Mouse (Mus musculus) testis, adult 2 months (tissue): Measurements from ENCODE around the gene Dscam. TPM values are rescaled to one million over a fixed set of nuclear protein-coding genes. Genes with fewer than 3 reads are reported as not detected.

Source experiments
- H3K27ac ChIP-seq: fragments of 200-500 bp; 2 replicates; pipeline ENCODE4 v1.5.1; 2012; ENCODE audit warnings: low read depth, low read length; ENCODE audit not compliant: control insufficient read depth, insufficient read depth
- H3K27me3 ChIP-seq: fragments of 200-500 bp; 2 replicates; pipeline ENCODE4 v1.6.1; 2012; ENCODE audit warnings: mild to moderate bottlenecking, low read length, moderate library complexity; ENCODE audit not compliant: control insufficient read depth, insufficient read depth
- H3K36me3 ChIP-seq: fragments of 200-500 bp; 2 replicates; pipeline ENCODE4 v1.6.1; 2012; ENCODE audit warnings: mild to moderate bottlenecking, low read length; ENCODE audit not compliant: control insufficient read depth, insufficient read depth
- H3K4me1 ChIP-seq: fragments of 200-500 bp; 2 replicates; pipeline ENCODE4 v1.6.1; 2012; ENCODE audit warnings: low read length; ENCODE audit not compliant: control insufficient read depth, insufficient read depth
- H3K4me3 ChIP-seq: fragments of 200-500 bp; 2 replicates; pipeline ENCODE4 v1.5.1; 2012; ENCODE audit warnings: low read depth, mild to moderate bottlenecking, low read length, moderate library complexity, mixed read lengths; ENCODE audit not compliant: control insufficient read depth
- CTCF ChIP-seq: fragments of 200-500 bp; IDR thresholded peaks from 2 replicates; pipeline ENCODE4 v1.5.1; 2012; ENCODE audit warnings: low read depth, mild to moderate bottlenecking, inconsistent platforms, low read length, moderate library complexity; ENCODE audit not compliant: control insufficient read depth, insufficient read depth, insufficient replicate concordance
- POLR2A ChIP-seq: fragments of 200-500 bp; IDR thresholded peaks from 2 replicates; pipeline ENCODE4 v1.6.1; 2012; ENCODE audit warnings: low read depth, mild to moderate bottlenecking, inconsistent platforms, low read length, moderate library complexity; ENCODE audit not compliant: control insufficient read depth
- polyA plus RNA-seq: library from polyadenylated mRNA; depleted of rRNA; stranded (reverse); fragments of >200 nt; gene quantifications from 2 replicates; pipeline ENCODE4 v1.2.3, GENCODE M21; 2012

Gene Dscam
- polyA plus RNA-seq, 1 experiment, result 0.94 TPM

GRCm38 (mm10) chr16:97194179-97194578 lies 23.6 kb upstream of the Dscam start:
- no peaks in the 10 kb centered on the region for H3K27me3 ChIP-seq
- H3K4me1 ChIP-seq, result no peaks in the 10 kb centered on the region
- no peak overlapping the region for H3K4me3 ChIP-seq
- no peak for TF ChIP-seq POLR2A
- TF ChIP-seq CTCF, result no peak
- H3K36me3 ChIP-seq, result no peaks in the 10 kb centered on the region
- no peak overlapping the region for H3K27ac ChIP-seq

DNA sequence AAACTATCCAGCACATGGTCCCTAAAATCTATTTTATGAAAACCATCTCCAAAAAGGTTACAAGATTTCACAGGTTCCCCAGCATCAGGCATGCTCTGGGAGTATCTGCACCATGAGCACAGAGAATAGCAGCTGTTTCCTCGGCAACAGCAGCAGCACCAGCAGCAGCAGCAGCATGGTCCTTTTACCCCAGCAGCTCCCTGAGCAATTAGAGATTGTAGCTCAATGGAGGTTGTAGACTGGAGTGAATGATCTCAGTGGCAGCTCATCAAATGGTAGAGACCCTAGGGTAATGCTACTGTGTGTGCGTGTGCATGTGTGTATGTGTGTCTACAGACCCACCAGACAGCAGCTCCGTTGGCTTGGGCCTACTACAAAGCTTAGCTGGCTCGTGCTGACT lies 21.7 kb upstream of the Dscam start:
- H3K27me3 ChIP-seq, result no peaks in the 10 kb centered on the region
- H3K36me3 ChIP-seq, result no peaks in the 10 kb centered on the region
- TF ChIP-seq POLR2A (no peak), CTCF (no peak)
- no peak overlapping the region for H3K27ac ChIP-seq
- H3K4me1 ChIP-seq, result no peaks in the 10 kb centered on the region
- no peak overlapping the region for H3K4me3 ChIP-seq

DNA sequence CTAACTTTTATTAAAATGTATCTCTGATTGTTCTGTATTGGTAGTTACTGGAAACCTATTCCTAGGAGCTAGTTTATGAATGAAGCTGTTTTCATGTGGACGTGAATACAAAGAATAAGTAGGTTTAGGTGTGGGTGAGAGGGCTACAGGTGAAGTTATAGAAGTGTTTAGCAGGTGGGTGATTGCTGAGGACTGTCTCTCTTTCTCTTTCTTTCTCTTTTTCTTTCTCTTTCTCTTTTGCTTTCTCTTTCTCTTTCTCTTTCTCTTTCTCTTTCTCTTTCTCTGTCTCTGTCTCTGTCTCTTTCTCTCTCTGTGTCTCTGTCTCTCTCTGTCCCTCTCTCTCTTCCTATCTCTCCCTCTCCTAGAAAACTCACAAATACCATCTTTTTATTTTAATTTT lies 20.1 kb upstream of the Dscam start:
- Histone ChIP-seq H3K27ac (no peak overlapping the region), H3K27me3 (no peaks in the 10 kb centered on the region), H3K36me3 (no peaks in the 10 kb centered on the region), H3K4me1 (no peaks in the 10 kb centered on the region), H3K4me3 (no peak overlapping the region)
- no peak for TF ChIP-seq CTCF
- TF ChIP-seq POLR2A, result no peak

- no peaks in the 10 kb centered on the region for H3K27me3 ChIP-seq
- TF ChIP-seq POLR2A, result no peak
- no peak for TF ChIP-seq CTCF
- no peak overlapping the region for H3K27ac ChIP-seq
- H3K4me3 ChIP-seq, result no peak overlapping the region
- no peaks in the 10 kb centered on the region for H3K36me3 ChIP-seq
- peaks cover 6% of the 10 kb centered on the region for H3K4me1 ChIP-seq
Measured at GRCm38 (mm10) chr16:97171500-97171899, 948 bp upstream of the Dscam start.

DNA sequence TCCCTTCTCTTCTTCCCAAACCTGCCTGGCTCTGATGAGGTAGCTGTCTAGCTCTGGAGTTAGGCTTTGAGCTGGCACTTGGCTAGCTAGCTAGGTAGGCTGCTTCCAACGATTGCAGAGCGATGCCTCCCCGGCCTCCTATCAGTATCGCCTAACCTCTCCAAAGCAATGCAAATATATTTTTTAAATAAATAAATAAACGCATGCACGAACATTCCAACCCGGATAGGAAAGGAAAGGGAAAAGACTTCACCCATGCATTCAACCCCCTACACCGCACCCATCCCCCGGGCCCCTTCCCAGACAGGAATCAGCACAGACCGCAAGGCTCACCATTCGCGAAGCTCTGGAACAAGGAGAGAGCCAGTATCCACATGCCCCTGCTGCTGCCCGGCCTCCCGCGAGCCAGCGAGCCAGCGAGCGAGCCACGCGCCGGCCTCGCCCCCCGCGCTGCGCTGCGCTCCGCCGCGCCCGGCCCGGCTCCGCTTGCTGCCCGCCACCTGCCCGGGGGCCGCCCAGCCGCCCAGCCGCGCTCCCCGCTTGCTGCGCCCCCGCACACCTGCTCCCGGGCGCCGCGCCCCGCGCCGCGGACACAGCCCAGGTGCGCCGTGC lies 545 bp downstream of the Dscam start:
- no peaks in the 10 kb centered on the region for H3K36me3 ChIP-seq
- no peak overlapping the region for H3K27ac ChIP-seq
- no peaks in the 10 kb centered on the region for H3K27me3 ChIP-seq
- H3K4me1 ChIP-seq, result peaks cover 8% of the 10 kb centered on the region
- peak overlapping the region; percentile 36; the same call in 1 of the 2 replicates for H3K4me3 ChIP-seq
- TF ChIP-seq CTCF (no peak), POLR2A (no peak)

DNA sequence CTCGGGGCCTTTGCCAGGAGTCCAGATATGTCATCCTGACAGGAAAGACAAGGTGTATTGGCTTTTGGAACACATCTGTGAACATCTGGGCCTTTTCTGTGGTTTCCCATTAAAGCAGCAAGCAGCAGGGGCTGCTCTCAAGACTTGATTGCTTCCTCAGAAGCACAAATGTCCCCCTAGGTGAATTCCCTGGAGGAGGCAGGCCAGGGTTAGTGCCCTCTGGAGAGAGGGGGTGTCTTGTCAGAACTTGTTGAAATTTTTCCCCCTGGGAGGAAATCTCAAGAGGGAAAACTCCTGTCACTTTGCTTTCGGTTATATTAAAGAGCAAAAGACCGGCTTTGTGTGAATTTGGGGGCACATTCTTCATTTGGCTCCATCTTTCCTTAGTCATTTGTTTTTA lies 1.9 kb downstream of the Dscam start:
- TF ChIP-seq CTCF (no peak), POLR2A (no peak)
- Histone ChIP-seq H3K36me3 (no peaks in the 10 kb centered on the region), H3K27ac (no peak overlapping the region), H3K27me3 (no peaks in the 10 kb centered on the region), H3K4me3 (no peak overlapping the region), H3K4me1 (peaks cover 8% of the 10 kb centered on the region)

DNA sequence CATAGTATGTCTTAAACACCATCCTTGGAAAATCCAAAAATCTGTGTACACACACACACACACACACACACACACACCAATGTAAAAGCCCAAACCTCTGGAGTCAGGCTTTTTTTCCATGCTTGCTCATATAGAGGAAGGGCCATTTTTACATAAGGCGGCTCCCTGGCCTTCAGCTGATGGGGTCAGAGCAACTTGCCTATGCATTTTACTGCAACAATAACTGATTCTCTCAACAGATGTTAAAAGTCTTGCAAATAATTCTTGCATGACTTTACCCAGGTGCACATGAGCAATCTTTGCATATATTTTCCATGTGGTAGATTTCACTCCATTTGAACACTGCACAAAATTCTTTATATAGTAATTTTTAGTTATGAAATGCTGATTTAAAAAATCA lies 2.5 kb downstream of the Dscam start:
- H3K27ac ChIP-seq, result no peak overlapping the region
- peaks cover 8% of the 10 kb centered on the region for H3K4me1 ChIP-seq
- H3K4me3 ChIP-seq, result no peak overlapping the region
- no peak for TF ChIP-seq POLR2A
- TF ChIP-seq CTCF, result no peak
- no peaks in the 10 kb centered on the region for H3K36me3 ChIP-seq
- no peaks in the 10 kb centered on the region for H3K27me3 ChIP-seq
